Mouse (Mus musculus) hindbrain, embryonic 11.5 days (tissue): ENCODE measurements at regions not wholly inside any gene's neighbourhood (a gene's known extent, or its start where the extent isn't known, plus 50 kb on each side); places are given as distances from the start of the nearest gene placed in this dataset.

Experiments used
- ATAC-seq: fragments of 200-750 bp; cut with Nextera tagmentation; 2 replicates; pipeline ENCODE4 v1.8.0; 2017; ENCODE audit warnings: mild to moderate bottlenecking, moderate TSS enrichment, moderate library complexity; ENCODE audit not compliant: low FRiP score
- DNase-seq: peaks from one replicate; pipeline ENCODE4 v3.0.0-alpha.2; 2015; ENCODE audit warnings: low spot score
- H3K27ac ChIP-seq: fragments of 300-500 bp; sonication (generic); 2 replicates; pipeline ENCODE4 v1.5.1; 2014; ENCODE audit warnings: mild to moderate bottlenecking, low read depth, low read length
- H3K27me3 ChIP-seq: fragments of 300-500 bp; sonication (generic); 2 replicates; pipeline ENCODE4 v1.6.1; 2014; ENCODE audit warnings: mild to moderate bottlenecking, low read length, moderate library complexity, mixed read lengths; ENCODE audit not compliant: control insufficient read depth, insufficient read depth
- H3K36me3 ChIP-seq: fragments of 300-500 bp; sonication (generic); 2 replicates; pipeline ENCODE4 v1.6.1; 2014; ENCODE audit warnings: mild to moderate bottlenecking, low read length, moderate library complexity, mixed read lengths; ENCODE audit not compliant: control insufficient read depth, insufficient read depth
- H3K4me1 ChIP-seq: fragments of 300-500 bp; sonication (generic); replicated peaks from 2 replicates; pipeline ENCODE4 v1.6.1; 2014; ENCODE audit warnings: low read length, mixed read lengths; ENCODE audit not compliant: control insufficient read depth, insufficient read depth
- H3K4me2 ChIP-seq: fragments of 300-500 bp; sonication (generic); replicated peaks from 2 replicates; pipeline ENCODE4 v1.6.1; 2014; ENCODE audit warnings: mild to moderate bottlenecking, low read depth, low read length
- H3K4me3 ChIP-seq: fragments of 300-500 bp; sonication (generic); 2 replicates; pipeline ENCODE4 v1.5.1; 2014; ENCODE audit warnings: low read depth, low read length
- H3K9ac ChIP-seq: fragments of 300-500 bp; sonication (generic); 2 replicates; pipeline ENCODE4 v1.6.1; 2014; ENCODE audit warnings: low read depth, low read length
- H3K9me3 ChIP-seq: fragments of 300-500 bp; sonication (generic); 2 replicates; pipeline ENCODE4 v1.6.1; 2016; ENCODE audit warnings: low read length; ENCODE audit not compliant: control insufficient read depth
- WGBS: fragments of 180-500 bp; shearing (Covaris S2); extraction: QIAGEN DNeasy Blood & Tissue Kit; methylation state at CpG from one replicate; pipeline ENCODE4 v1.1.7; 2014; 5-methylcytosine and 5-hydroxymethylcytosine counted together

DNA sequence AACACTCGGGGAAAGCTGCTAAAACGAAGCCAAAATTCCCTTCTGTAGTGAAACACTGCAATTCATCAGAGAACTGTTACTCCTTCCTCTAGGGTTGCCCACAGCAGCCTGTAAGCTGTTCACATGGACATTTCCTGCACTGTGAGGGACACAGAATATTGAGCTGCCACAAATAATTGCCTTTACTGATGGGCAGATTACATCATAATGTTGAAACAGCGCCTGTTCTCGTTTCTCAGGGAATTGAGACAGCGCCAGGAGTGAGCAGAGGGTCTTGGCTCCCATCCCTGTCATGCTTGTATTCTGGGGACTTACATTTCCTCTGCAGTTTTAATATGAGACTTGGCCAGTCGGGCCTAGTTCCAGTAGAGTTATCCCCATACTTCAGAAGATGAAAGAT, 357.3 kb downstream of the Bmper start:
- ATAC-seq, result no peak
- no peak for DNase-seq
- H3K9ac ChIP-seq, result no peak overlapping the region
- 86% methylated on average over 6 of the region's 6 CpGs for WGBS
- no peak overlapping the region for H3K4me3 ChIP-seq
- no peaks in the 10 kb centered on the region for H3K9me3 ChIP-seq
- no peaks in the 10 kb centered on the region for H3K36me3 ChIP-seq
- no peaks in the 10 kb centered on the region for H3K27me3 ChIP-seq
- no peak overlapping the region for H3K4me2 ChIP-seq
- no peak overlapping the region for H3K27ac ChIP-seq
- no peaks in the 10 kb centered on the region for H3K4me1 ChIP-seq

DNA sequence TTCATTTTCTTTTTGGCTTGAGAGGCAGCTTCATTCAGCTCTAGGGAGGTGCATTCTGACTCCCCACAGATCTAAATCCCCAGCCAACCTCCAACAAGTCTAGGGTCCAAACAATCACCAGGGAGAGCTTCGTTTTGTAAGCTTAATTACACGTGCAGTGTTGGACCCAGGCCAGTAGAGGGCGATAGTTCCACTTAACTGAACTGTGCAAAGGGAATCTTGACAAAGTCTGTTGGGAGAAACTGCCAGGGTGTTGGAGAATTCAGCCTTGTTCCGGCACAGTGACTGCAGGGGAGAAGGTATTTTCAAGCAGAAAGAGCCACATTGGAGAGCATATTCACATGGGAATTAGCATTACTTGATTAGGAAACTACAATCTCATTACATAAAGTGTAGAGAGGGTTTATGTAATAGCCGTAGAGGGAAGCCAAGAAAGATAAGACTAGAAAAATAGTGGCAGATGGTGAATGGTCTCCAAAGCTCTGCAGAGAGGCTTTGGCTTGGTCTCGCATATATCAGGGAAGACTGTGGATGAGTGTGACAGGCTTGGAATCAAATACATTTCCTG, 358.2 kb downstream of the Bmper start:
- 27% methylated on average over 6 of the region's 6 CpGs for WGBS
- no peak overlapping the region for H3K9ac ChIP-seq
- H3K4me2 ChIP-seq, result no peak overlapping the region
- H3K27ac ChIP-seq, result no peak overlapping the region
- H3K9me3 ChIP-seq, result no peaks in the 10 kb centered on the region
- no peak overlapping the region for H3K4me3 ChIP-seq
- ATAC-seq, result peak; percentile 72
- no peaks in the 10 kb centered on the region for H3K36me3 ChIP-seq
- H3K4me1 ChIP-seq, result no peaks in the 10 kb centered on the region
- no peaks in the 10 kb centered on the region for H3K27me3 ChIP-seq
- peak; percentile 84 for DNase-seq

DNA sequence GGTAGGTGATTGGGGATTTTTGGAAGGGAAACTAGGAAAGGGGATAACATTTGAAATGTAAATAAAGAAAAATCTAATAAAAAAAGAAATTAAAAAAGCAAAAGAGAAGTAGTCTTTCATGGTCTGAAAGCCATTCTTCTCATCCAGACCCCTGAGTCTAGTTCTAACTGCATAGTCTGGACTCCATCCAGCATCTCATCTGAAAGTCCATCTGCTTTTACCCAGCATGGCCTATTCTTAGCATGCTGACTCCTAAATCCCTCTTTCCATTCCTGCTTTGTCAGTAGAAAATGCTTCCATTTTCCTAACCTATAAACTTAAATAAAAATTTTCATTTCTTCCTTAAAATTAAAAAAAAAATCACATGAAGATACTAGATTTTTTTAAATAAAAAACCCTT, 361.7 kb downstream of the Bmper start:
- Histone ChIP-seq H3K4me1 (no peaks in the 10 kb centered on the region), H3K27me3 (no peaks in the 10 kb centered on the region), H3K36me3 (no peaks in the 10 kb centered on the region), H3K9me3 (no peaks in the 10 kb centered on the region), H3K4me2 (no peak overlapping the region), H3K27ac (no peak overlapping the region), H3K9ac (no peak overlapping the region), H3K4me3 (no peak overlapping the region)
- DNase-seq, result no peak
- no peak for ATAC-seq

DNA sequence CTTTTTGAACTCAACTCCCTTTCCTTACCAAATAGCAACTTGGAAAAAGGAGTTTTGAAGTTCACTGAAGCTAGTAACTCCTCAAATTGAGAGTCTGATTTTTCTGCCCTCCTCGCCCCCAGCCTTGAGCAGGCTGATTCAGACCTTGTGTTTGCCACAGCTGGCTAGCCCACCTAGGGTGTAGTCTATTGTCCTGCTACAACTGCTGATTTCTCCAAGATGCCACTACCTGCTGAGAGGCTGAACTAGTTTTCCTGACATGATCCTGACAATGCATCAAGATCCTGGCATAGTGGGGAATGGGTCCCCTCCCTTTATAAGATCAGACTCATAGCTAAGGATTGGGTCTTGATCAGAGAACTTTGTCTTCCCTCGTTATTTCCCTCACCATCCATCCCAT, 366.1 kb downstream of the Bmper start:
- Histone ChIP-seq H3K4me1 (no peaks in the 10 kb centered on the region), H3K36me3 (no peaks in the 10 kb centered on the region), H3K9ac (no peak overlapping the region), H3K9me3 (no peaks in the 10 kb centered on the region), H3K4me2 (no peak overlapping the region), H3K4me3 (no peak overlapping the region), H3K27me3 (no peaks in the 10 kb centered on the region), H3K27ac (no peak overlapping the region)
- no peak for ATAC-seq
- WGBS, result 27% methylated on average over 2 of the region's 2 CpGs
- no peak for DNase-seq

DNA sequence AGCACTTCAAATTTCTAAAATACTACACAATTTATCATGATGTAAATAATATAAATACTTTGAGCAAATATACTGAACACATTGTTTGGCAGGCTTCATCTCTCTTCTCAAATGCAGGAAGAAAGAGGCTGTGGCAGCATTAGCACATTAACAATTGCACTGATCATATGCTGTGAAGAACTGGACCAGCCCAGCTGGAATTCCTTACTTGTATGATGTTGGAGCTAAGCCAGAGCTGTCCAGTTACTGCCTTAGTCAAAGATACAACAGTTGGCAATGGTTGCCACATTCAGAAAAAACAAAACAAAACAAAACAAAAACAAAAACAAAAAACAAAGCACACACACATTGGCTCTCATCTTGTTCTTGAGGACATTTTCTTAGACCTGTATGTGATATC, 369.0 kb downstream of the Bmper start:
- DNase-seq (no peak), ATAC-seq (no peak)
- no peak overlapping the region for H3K27ac ChIP-seq
- H3K4me3 ChIP-seq, result no peak overlapping the region
- no peaks in the 10 kb centered on the region for H3K36me3 ChIP-seq
- no peak overlapping the region for H3K9ac ChIP-seq
- H3K27me3 ChIP-seq, result no peaks in the 10 kb centered on the region
- no peak overlapping the region for H3K4me2 ChIP-seq
- H3K9me3 ChIP-seq, result no peaks in the 10 kb centered on the region
- H3K4me1 ChIP-seq, result no peaks in the 10 kb centered on the region

DNA sequence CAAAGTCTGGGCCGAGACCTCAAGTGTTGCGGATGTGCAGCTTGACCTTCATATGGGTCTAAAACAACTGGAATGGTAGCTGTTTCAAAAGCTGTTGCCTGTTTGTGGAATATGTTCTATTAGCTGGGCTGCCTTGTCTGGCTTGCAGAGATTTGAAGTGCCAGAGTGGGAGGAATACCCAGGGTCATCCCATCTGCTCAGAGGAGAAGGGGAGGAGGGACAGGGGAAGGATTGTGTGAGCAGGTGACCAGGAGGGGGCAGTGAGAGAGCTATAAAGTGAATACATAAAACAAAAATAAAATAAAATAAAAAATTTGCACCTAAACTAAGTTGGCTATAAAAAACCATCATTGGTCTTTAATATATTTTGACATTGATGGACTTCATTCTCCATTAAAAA, 377.7 kb downstream of the Bmper start:
- no peaks in the 10 kb centered on the region for H3K36me3 ChIP-seq
- DNase-seq (no peak), ATAC-seq (no peak)
- H3K4me2 ChIP-seq, result no peak overlapping the region
- H3K4me1 ChIP-seq, result no peaks in the 10 kb centered on the region
- no peak overlapping the region for H3K27ac ChIP-seq
- no peak overlapping the region for H3K4me3 ChIP-seq
- H3K27me3 ChIP-seq, result no peaks in the 10 kb centered on the region
- WGBS, result 98% methylated on average over 2 of the region's 2 CpGs
- no peak overlapping the region for H3K9ac ChIP-seq
- H3K9me3 ChIP-seq, result no peaks in the 10 kb centered on the region
